Mouse (Mus musculus): ENCODE measurements around the gene Pcdh15.
A peak's percentile ranks its signal among the peaks of the same experiment; 100 is the strongest.

Gene Pcdh15

GRCm38 (mm10) chr10:73098966-73099845 is at the start of gene Pcdh15:
Pcdh15 (plus strand) TSS chr10:73099342.
- DNase-seq = no peak

GRCm38 (mm10) chr10:73052074-73052473 is 47.1 kb upstream of the Pcdh15 start:
- DNase-seq = no peak

- no peak for DNase-seq
These were observed 39.4 kb upstream of the Pcdh15 start for GRCm38 (mm10) chr10:73059726-73060230.

- DNase-seq = no peak
These were observed 12.4 kb upstream of the Pcdh15 start for GRCm38 (mm10) chr10:73086703-73087102.

GRCm38 (mm10) chr10:73096531-73097135 is 2.5 kb upstream of the Pcdh15 start:
- no peak for DNase-seq

- no peak for DNase-seq
These were observed 2.0 kb upstream of the Pcdh15 start for GRCm38 (mm10) chr10:73097176-73097575.

- DNase-seq = peak; percentile 21
These were observed 1.2 kb upstream of the Pcdh15 start for GRCm38 (mm10) chr10:73097979-73098378.

- DNase-seq = no peak
These were observed 702 bp downstream of the Pcdh15 start for GRCm38 (mm10) chr10:73099846-73100241.

- DNase-seq = no peak
These were observed 4.3 kb downstream of the Pcdh15 start for GRCm38 (mm10) chr10:73103383-73103994.

- peak; percentile 30 for DNase-seq
These were observed 6.8 kb downstream of the Pcdh15 start for GRCm38 (mm10) chr10:73105893-73106292.

GRCm38 (mm10) chr10:73137985-73138384 is 38.8 kb downstream of the Pcdh15 start:
- DNase-seq = no peak

GRCm38 (mm10) chr10:73147543-73147942 is 48.4 kb downstream of the Pcdh15 start:
- no peak for DNase-seq

GRCm38 (mm10) chr10:73147978-73148377 is 48.8 kb downstream of the Pcdh15 start:
- no peak for DNase-seq

GRCm38 (mm10) chr10:73154544-73154943 is 55.4 kb downstream of the Pcdh15 start:
- DNase-seq = no peak

GRCm38 (mm10) chr10:73161757-73162156 is 62.6 kb downstream of the Pcdh15 start:
- no peak for DNase-seq

- no peak for DNase-seq
These were observed 116.9 kb downstream of the Pcdh15 start for GRCm38 (mm10) chr10:73216001-73216400.

- DNase-seq = no peak
These were observed 143.2 kb downstream of the Pcdh15 start for GRCm38 (mm10) chr10:73242294-73242693.

GRCm38 (mm10) chr10:73280438-73280837 is 181.3 kb downstream of the Pcdh15 start:
- no peak for DNase-seq

- no peak for DNase-seq
These were observed 197.3 kb downstream of the Pcdh15 start for GRCm38 (mm10) chr10:73296456-73296855.

- DNase-seq = no peak
These were observed 202.8 kb downstream of the Pcdh15 start for GRCm38 (mm10) chr10:73301951-73302350.

GRCm38 (mm10) chr10:73306677-73307076 is 207.5 kb downstream of the Pcdh15 start:
- no peak for DNase-seq

- DNase-seq = no peak
These were observed 227.7 kb downstream of the Pcdh15 start for GRCm38 (mm10) chr10:73326861-73327260.

GRCm38 (mm10) chr10:73333426-73333825 is 234.3 kb downstream of the Pcdh15 start:
- DNase-seq = no peak

- DNase-seq = no peak
These were observed 279.9 kb downstream of the Pcdh15 start for GRCm38 (mm10) chr10:73379001-73379400.
